Mouse (Mus musculus) lung, embryonic 14.5 days (tissue): ENCODE data around the gene Kdm7a. TPM values are rescaled to one million over a fixed set of nuclear protein-coding genes. Genes with fewer than 3 reads are reported as not detected.

Experiments used
- ATAC-seq: fragments of 200-750 bp; cut with Nextera tagmentation; 2 replicates; pipeline ENCODE4 v1.8.0; 2017; ENCODE audit warnings: mild to moderate bottlenecking, moderate TSS enrichment, moderate library complexity; ENCODE audit not compliant: insufficient read depth
- DNase-seq: peaks from one replicate; pipeline ENCODE4 v3.0.0-alpha.2; 2015
- H3K27ac ChIP-seq: fragments of 300-500 bp; sonication (generic); 2 replicates; pipeline ENCODE4 v1.5.1; 2014; ENCODE audit warnings: low read depth, mild to moderate bottlenecking, moderate library complexity
- H3K27me3 ChIP-seq: fragments of 300-500 bp; sonication (generic); 2 replicates; pipeline ENCODE4 v1.6.1; 2014; ENCODE audit warnings: low read length, control low read depth; ENCODE audit not compliant: insufficient read depth
- H3K36me3 ChIP-seq: fragments of 300-500 bp; sonication (generic); 2 replicates; pipeline ENCODE4 v1.6.1; 2014; ENCODE audit warnings: control low read depth; ENCODE audit not compliant: insufficient read depth
- H3K4me1 ChIP-seq: fragments of 300-500 bp; sonication (generic); 2 replicates; pipeline ENCODE4 v1.6.1; 2014; ENCODE audit warnings: antibody characterized with exemption, control low read depth; ENCODE audit not compliant: insufficient read depth
- H3K4me2 ChIP-seq: fragments of 300-500 bp; sonication (generic); 2 replicates; pipeline ENCODE4 v1.6.1; 2014; ENCODE audit warnings: mild to moderate bottlenecking
- H3K4me3 ChIP-seq: fragments of 300-500 bp; sonication (generic); 2 replicates; pipeline ENCODE4 v1.5.1; 2014; ENCODE audit warnings: low read depth, low read length
- H3K9ac ChIP-seq: fragments of 300-500 bp; sonication (generic); 2 replicates; pipeline ENCODE4 v1.6.1; 2014
- H3K9me3 ChIP-seq: fragments of 300-500 bp; sonication (generic); 2 replicates; pipeline ENCODE4 v1.6.1; 2016; ENCODE audit warnings: low read depth, low read length, control low read depth
- CTCF ChIP-seq: IDR thresholded peaks from 2 replicates; pipeline ENCODE4 v1.5.1; 2016; ENCODE audit warnings: antibody characterized with exemption, low read depth
- WGBS: fragments of 180-500 bp; shearing (Covaris S2); extraction: QIAGEN DNeasy Blood & Tissue Kit; methylation state at CpG from one replicate; pipeline ENCODE4 v1.1.7; 2014; 5-methylcytosine and 5-hydroxymethylcytosine counted together
- polyA plus RNA-seq: library from polyadenylated mRNA; unstranded; fragments of >200 nt; fragmentation: Nextera tagmentation; extraction: Ambion mirVana; gene quantifications from 2 replicates; pipeline ENCODE4 v1.2.1, GENCODE M21; 2014

Gene Kdm7a
- polyA plus RNA-seq, 1 experiment from 2014 or later = 6.8 TPM

DNA sequence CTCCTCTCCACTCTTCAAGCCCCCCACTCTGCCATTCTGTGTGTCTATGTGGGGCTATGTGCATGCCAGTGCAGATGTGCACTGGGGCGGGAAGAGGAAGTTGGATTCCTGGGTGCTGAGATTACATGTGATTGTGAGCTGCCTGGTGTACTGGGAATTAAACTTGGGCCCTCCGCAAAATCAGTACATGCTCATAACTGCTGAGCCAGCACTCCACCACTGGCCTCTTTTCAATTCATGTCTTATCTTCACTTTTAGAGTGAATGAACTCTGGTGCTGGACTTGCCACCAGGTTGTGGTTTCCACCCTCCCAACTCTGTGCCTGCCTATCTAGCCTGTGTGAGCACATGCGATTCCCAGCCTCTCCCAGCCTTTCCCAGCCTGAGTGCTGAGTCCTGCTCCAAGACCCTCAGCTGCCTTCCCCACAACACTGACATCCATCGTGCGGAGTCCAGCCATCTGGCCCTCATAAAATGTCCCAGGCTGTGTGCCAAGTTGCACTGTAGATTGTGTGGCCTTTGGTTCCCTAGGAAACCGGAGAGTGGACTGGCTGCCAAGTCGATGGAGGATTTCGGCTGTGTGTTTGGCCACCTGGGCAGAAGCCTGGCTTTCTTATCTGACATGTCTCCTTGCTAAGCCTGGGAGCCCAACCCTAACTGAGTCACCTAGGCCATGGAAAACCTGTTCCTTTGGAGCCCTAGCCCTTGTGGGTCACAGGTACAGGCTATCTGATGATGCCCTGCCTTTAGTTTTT, 36.3 kb upstream of the Kdm7a start:
- Histone ChIP-seq H3K4me1 (peaks cover 22% of the 10 kb centered on the region), H3K27me3 (no peaks in the 10 kb centered on the region), H3K9ac (no peak overlapping the region), H3K27ac (peak overlapping the region; percentile 82), H3K36me3 (no peaks in the 10 kb centered on the region), H3K9me3 (no peaks in the 10 kb centered on the region), H3K4me3 (no peak overlapping the region), H3K4me2 (no peak overlapping the region)
- no peak for TF ChIP-seq CTCF
- DNase-seq (peak; percentile 98), ATAC-seq (peak; percentile 97)
- 23% methylated on average over 8 of the region's 8 CpGs for WGBS

DNA sequence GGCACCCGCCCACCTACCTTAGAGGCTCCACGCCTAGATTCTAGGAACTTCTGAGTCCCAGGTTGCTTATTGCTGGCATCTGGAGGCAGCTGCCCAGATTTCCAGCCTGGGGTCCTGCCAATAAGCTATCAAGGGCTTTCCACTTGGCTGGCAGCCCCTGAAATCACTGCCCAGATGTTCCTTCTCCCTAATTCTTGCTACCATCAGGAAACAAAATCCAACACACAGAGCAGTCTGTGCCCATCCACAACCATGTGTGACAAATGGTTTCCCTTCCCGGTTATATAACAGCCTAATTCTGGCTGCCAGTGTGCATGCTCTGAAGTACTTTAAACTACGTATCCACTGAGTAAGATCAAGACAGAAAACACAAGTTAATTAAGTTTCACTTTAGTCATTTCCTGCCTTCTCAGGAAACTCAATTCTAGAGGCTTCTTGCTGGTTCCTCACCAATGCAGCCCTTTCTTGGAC, 34.9 kb upstream of the Kdm7a start:
- DNase-seq (no peak), ATAC-seq (no peak)
- no peak overlapping the region for H3K27ac ChIP-seq
- H3K36me3 ChIP-seq = no peaks in the 10 kb centered on the region
- no peak for TF ChIP-seq CTCF
- H3K4me3 ChIP-seq = no peak overlapping the region
- H3K9ac ChIP-seq = no peak overlapping the region
- no peaks in the 10 kb centered on the region for H3K9me3 ChIP-seq
- no peak overlapping the region for H3K4me2 ChIP-seq
- 68% methylated on average over 4 of the region's 4 CpGs for WGBS
- peaks cover 22% of the 10 kb centered on the region for H3K4me1 ChIP-seq
- no peaks in the 10 kb centered on the region for H3K27me3 ChIP-seq

DNA sequence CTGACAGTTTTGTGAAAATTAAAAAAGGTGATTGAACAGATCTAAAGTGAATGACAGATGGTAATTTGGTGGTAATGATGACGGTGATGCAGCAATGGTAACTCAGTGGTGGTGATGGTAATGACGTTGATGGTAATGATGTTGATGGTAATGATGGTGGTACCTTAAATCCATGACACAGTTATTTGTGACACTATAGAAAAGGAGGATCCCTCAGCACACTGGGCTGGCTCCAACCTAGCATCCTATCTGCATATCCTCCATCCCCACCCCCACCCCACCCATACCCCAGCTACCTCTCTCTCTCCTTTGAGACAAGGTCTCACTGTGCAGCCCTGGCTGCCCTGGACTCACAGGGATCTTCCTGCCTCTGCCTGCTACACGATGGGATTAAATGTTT, 34.4 kb upstream of the Kdm7a start:
- ATAC-seq (no peak), DNase-seq (no peak)
- WGBS = 88% methylated on average over 3 of the region's 3 CpGs
- no peaks in the 10 kb centered on the region for H3K9me3 ChIP-seq
- no peaks in the 10 kb centered on the region for H3K27me3 ChIP-seq
- no peak overlapping the region for H3K4me2 ChIP-seq
- peaks cover 22% of the 10 kb centered on the region for H3K4me1 ChIP-seq
- no peaks in the 10 kb centered on the region for H3K36me3 ChIP-seq
- no peak overlapping the region for H3K4me3 ChIP-seq
- no peak for TF ChIP-seq CTCF
- no peak overlapping the region for H3K9ac ChIP-seq
- no peak overlapping the region for H3K27ac ChIP-seq

DNA sequence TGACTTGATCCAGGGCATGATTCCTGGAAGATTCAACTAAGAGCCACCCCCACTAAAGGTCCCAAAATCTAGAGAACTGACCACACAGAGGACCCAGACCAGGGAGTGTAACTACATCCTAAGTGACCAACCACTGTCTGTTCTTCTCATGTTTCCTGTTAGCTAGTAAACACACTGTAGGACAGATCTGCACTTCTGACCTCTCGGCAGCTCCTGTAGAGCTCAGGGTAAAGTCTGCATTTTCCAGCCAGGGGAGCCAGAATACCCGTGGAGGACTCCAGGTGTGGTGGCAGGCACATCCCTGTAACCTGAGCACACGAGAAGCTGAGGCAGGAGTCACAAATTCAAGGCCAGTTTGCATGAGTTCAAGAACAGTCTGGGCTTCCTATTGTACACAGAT, 31.3 kb upstream of the Kdm7a start:
- TF ChIP-seq CTCF = no peak

DNA sequence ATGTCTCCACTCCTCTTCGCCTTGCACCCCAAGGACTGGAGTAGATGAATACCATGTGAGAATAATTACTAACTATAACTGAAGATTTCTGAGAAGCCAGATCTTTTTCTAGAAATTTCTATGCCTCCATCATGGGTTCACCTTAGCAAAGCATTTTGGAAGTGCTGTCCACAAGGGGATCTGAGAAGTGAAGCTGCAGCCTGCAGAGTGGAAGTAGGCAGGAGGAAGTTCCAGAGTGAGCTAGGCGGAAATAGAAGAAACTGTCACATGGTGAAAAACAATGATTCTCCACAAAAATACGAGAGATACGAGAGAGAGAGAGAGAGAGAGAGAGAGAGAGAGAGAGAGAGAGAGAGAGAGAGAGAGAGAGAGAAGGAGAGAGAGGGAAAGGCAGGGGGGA, 26.0 kb upstream of the Kdm7a start:
- no peak for ATAC-seq
- H3K27me3 ChIP-seq = no peaks in the 10 kb centered on the region
- no peaks in the 10 kb centered on the region for H3K9me3 ChIP-seq
- no peak for DNase-seq
- no peak overlapping the region for H3K4me2 ChIP-seq
- H3K4me3 ChIP-seq = no peak overlapping the region
- H3K9ac ChIP-seq = no peak overlapping the region
- 65% methylated on average over 4 of the region's 4 CpGs for WGBS
- TF ChIP-seq CTCF = no peak
- no peaks in the 10 kb centered on the region for H3K4me1 ChIP-seq
- H3K36me3 ChIP-seq = no peaks in the 10 kb centered on the region
- no peak overlapping the region for H3K27ac ChIP-seq

More for the DNA sequence above, 31.3 kb upstream of the Kdm7a start:
- WGBS = 37% methylated on average over 3 of the region's 3 CpGs
- no peak for DNase-seq
- H3K36me3 ChIP-seq = no peaks in the 10 kb centered on the region
- H3K9ac ChIP-seq = no peak overlapping the region
- no peak overlapping the region for H3K4me2 ChIP-seq
- H3K27me3 ChIP-seq = no peaks in the 10 kb centered on the region
- no peak overlapping the region for H3K27ac ChIP-seq
- peaks cover 7% of the 10 kb centered on the region; the same call in 1 of the 2 replicates for H3K4me1 ChIP-seq
- H3K9me3 ChIP-seq = no peaks in the 10 kb centered on the region
- no peak overlapping the region for H3K4me3 ChIP-seq
- ATAC-seq = no peak

DNA sequence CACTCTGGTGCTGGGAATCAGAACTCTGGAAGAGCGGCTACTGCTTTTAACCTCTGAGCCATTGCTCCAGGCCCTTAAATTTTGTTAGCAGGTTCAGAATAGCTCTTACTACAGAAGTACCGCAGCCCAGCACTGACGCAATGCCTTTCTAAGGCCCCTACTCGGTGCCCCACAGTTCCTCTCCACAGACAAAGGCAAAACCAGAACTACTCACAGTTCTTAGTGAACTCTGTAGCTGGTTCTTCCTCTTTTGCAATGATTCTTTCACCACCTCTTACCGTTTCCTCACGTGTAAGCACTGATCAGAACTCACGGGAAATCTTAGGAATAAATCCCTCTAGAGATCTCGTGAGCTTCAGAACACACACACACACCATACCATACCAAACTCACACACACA, 24.1 kb upstream of the Kdm7a start:
- no peak overlapping the region for H3K4me3 ChIP-seq
- DNase-seq (no peak), ATAC-seq (no peak)
- H3K9me3 ChIP-seq = no peaks in the 10 kb centered on the region
- no peaks in the 10 kb centered on the region for H3K4me1 ChIP-seq
- no peak overlapping the region for H3K9ac ChIP-seq
- no peak overlapping the region for H3K4me2 ChIP-seq
- H3K36me3 ChIP-seq = no peaks in the 10 kb centered on the region
- H3K27ac ChIP-seq = no peak overlapping the region
- 74% methylated on average over 8 of the region's 8 CpGs for WGBS
- no peaks in the 10 kb centered on the region for H3K27me3 ChIP-seq
- TF ChIP-seq CTCF = no peak

DNA sequence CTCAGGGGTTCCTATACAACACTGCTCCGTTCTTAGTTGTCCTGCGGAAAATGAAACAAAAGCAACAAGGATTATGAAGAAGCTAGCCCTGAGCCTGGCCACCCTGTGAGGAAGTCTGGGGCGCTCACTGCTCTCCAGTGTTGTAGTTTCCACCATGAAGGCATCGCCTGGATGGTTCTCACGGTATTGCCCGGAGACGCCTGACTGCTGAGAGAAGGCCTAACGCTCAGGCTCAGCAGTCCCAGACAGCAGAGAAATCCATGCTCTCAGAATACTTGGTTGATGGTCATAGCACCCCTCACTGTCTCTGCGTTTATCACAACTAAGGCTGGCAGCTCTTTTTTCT, 20.0 kb upstream of the Kdm7a start:
- DNase-seq = no peak

More for the DNA sequence above, 20.0 kb upstream of the Kdm7a start:
- no peak for ATAC-seq
- Histone ChIP-seq H3K4me1 (no peaks in the 10 kb centered on the region), H3K27me3 (no peaks in the 10 kb centered on the region), H3K4me3 (no peak overlapping the region), H3K27ac (no peak overlapping the region), H3K36me3 (no peaks in the 10 kb centered on the region), H3K9me3 (no peaks in the 10 kb centered on the region), H3K4me2 (no peak overlapping the region), H3K9ac (no peak overlapping the region)
- 62% methylated on average over 9 of the region's 9 CpGs for WGBS
- no peak for TF ChIP-seq CTCF
